Comparison of ENCODE assay signal across 8 mouse cellular contexts in genomic region chr16:97325975-97326374, GRCm38 (mm10). TPM values are rescaled to one million over a fixed set of nuclear protein-coding genes. Genes with fewer than 3 reads are reported as not detected.
DNase-seq lines count a peak whose midpoint lies in the region; ATAC-seq and TF ChIP-seq lines count a peak whose summit lies in the region.
"Had no signal": no experiment of that assay in that cellular context is flagged by ENCODE, and none has a peak within 500 bp of the region (broad histone marks: within the 10 kb centered on the region; RNA-seq: fewer than 3 reads in every experiment).

No protein-coding gene starts in this region.

- no peak for TF ChIP-seq POLR2A in lung, adult 2 months (IDR thresholded peaks at IDR 0.05; ENCODE audit: borderline replicate concordance, extremely low read depth, low read depth, low read length)

- peak; percentile 75 for ATAC-seq in activated CD4-positive, CD25-positive, alpha-beta regulatory T cell, adult 4 months
- peak; percentile 93 for ATAC-seq in frontal cortex, adult (ENCODE audit: low TSS enrichment)

- no peaks in the 10 kb centered on the region for H3K4me1 ChIP-seq in lung, adult 2 months (ENCODE audit: control insufficient read depth, insufficient read depth, low read length)

- WGBS in lung, adult 2 months = 27% methylated on average over 8 of the region's 8 CpGs

- peak; percentile 5 for DNase-seq in lung, adult 2 months
- no peak for DNase-seq in lung, postnatal 25 days (ENCODE audit: low spot score)
- peak; percentile 51 for DNase-seq in left cerebral cortex, adult 11 months (ENCODE audit: low spot score)
- DNase-seq in mesoderm, embryonic 11.5 days (ENCODE audit: low read depth, low spot score) = peak; percentile 42
- DNase-seq in urinary bladder, postnatal 25 days (ENCODE audit: low spot score) = no peak

- TF ChIP-seq CTCF in lung, adult 2 months (IDR thresholded peaks at IDR 0.05; ENCODE audit: insufficient read depth, low read length) = peak; percentile 40; the same call in 1 of the 2 replicates

- no peak overlapping the region for H3K4me3 ChIP-seq in lung, adult 2 months (replicated peaks; ENCODE audit: extremely low read depth, low read depth, low read length)
- H3K4me3 ChIP-seq: myocyte had no signal

RNA-seq across cellular contexts. Expression of gene Bace2, which starts 30.6 kb away (rescaled TPM):
- 3.8 and 4.4 TPM in 2 replicates for polyA plus RNA-seq in lung, adult 2 months (2012; rRNA removed)
- polyA plus RNA-seq in activated CD4-positive, CD25-positive, alpha-beta regulatory T cell, adult 4 months (2017; shearing (Covaris generic)) = 1 to 10 TPM in 1 of 2 experiments, under 1 TPM in 1; 0.25 to 2.0 TPM

Comparison
In these comparisons a context has a peak if more than half of its experiments do, and no peak if none do; other contexts are left out.
1. DNase-seq: peak in lung, adult 2 months (single experiment), left cerebral cortex, adult 11 months (single experiment) and mesoderm, embryonic 11.5 days (single experiment); none in lung, postnatal 25 days (single experiment) and urinary bladder, postnatal 25 days (single experiment).